Mouse (Mus musculus) right cerebral cortex, postnatal 10 days (tissue): ENCODE measurements around the gene Chrm2.

ENCODE experiments used
- DNase-seq, 2 experiments: peaks; one replicate each; pipeline ENCODE4 v3.0.0; 2021; ENCODE audit warnings: low spot score in 2 of 2

Chrm2 gene

GRCm38 (mm10) chr6:36516508-36516907 lies 128.6 kb downstream of the Chrm2 start:
- no peak for DNase-seq

GRCm38 (mm10) chr6:36517242-36517641 lies 129.4 kb downstream of the Chrm2 start:
- peak in 1 of 2 experiments; percentile 34 for DNase-seq

- DNase-seq = no peak
These were observed 135.7 kb downstream of the Chrm2 start for GRCm38 (mm10) chr6:36523599-36523998.

GRCm38 (mm10) chr6:36528509-36528908 lies 140.6 kb downstream of the Chrm2 start:
- DNase-seq = no peak

- DNase-seq = no peak
These were observed 153.4 kb downstream of the Chrm2 start for GRCm38 (mm10) chr6:36541247-36541646.

- DNase-seq = no peak
These were observed 179.0 kb downstream of the Chrm2 start for GRCm38 (mm10) chr6:36566886-36567285.
